Mouse (Mus musculus) effector memory CD4-positive, alpha-beta T cell, adult 5 months (primary cell): ENCODE results near the gene Kxd1. TPM values are rescaled to one million over a fixed set of nuclear protein-coding genes. Genes with fewer than 3 reads are reported as not detected.

Source experiments
- polyA plus RNA-seq: library from polyadenylated mRNA; unstranded; fragments of 100-300 nt; shearing (Covaris generic); gene quantifications from one replicate; pipeline ENCODE4 v1.2.1, GENCODE M21; 2017

Gene Kxd1
- polyA plus RNA-seq, result 64.6 TPM

GRCm38 (mm10) chr8:70527512-70528181, at the start of gene Kxd1, which contains the start of gene Fkbp8:
Kxd1 (minus strand) TSS chr8:70527956.
Fkbp8 (plus strand) TSS chr8:70527724.

GRCm38 (mm10) chr8:70539077-70539813, 11.5 kb upstream of the Kxd1 start, which contains the start of gene Ell:
Ell (plus strand) TSS chr8:70539457.

GRCm38 (mm10) chr8:70510228-70510915, 17.4 kb downstream of the Kxd1 start, which contains the start of gene Uba52:
Uba52 (minus strand) TSS chr8:70510801.

DNA sequence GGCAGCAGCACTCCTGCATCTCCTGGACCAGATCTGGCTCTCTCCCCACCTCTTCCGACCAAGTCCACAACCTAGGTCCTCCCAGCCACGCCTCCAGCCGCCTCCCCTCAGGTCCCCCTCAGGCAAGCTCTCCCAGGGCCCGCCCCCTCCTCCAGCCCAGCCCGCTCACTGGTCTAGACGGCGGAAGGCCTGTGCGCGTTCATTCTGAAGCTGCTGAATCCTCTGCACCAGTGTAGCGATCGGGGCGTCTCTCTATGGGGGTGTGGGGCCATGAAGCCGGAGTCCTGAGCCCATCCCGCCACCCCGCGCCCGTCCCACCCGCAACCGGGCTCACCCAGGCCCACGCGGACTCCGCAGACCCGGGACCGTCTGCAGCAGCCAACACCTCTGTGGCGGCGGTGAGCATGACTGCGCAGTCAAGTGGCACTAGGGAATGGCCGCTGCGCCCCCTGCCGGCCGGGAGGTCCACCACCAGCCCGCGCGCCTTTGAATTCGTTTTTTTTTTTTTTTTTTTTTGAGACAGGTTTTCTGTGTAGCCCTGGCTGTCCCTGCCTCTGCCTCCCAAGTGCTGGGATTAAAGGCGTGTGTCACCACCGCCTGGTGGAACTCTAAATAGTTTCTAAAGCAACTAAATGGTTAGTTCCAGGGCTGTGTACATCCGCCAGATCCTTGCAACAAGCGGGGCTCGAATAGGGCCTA, 21.3 kb downstream of the Kxd1 start, which contains the start of gene Rex1bd:
Rex1bd (minus strand) TSS at position 425 of the 699 bp plus-strand sequence.

GRCm38 (mm10) chr8:70492664-70493640, 34.8 kb downstream of the Kxd1 start, which contains the start of gene Crlf1:
Crlf1 (plus strand) TSS chr8:70493158.

DNA sequence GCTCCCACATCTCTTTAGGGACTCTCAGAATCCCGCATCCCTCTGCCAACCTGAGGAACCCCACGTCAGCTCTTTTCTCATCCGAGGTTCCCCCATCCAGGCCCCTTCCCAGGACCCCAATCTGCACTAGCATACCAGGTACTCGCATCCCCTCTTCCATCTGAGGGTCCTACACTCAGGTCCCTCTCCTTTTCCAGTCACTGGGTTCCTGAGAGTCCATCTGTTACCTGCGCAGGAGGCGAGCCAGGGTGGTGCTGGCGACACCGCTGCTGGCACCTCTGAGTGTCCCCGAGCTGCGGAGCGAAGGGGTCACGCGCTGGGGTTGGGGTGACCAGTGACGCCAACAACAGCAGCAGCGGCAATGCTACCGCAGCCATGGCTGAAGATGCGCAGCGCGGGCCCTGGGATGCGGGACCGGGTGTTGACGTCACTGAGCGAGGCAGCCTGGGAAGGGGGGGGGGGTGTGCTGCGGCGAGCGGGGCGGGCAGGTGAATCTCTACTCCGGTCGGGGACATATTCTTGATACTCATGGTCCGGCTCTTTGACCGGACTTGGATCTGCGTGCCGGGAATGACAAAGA, 40.7 kb downstream of the Kxd1 start, which contains the start of gene Tmem59l:
Tmem59l (minus strand) TSS at position 418 of the 580 bp plus-strand sequence.

DNA sequence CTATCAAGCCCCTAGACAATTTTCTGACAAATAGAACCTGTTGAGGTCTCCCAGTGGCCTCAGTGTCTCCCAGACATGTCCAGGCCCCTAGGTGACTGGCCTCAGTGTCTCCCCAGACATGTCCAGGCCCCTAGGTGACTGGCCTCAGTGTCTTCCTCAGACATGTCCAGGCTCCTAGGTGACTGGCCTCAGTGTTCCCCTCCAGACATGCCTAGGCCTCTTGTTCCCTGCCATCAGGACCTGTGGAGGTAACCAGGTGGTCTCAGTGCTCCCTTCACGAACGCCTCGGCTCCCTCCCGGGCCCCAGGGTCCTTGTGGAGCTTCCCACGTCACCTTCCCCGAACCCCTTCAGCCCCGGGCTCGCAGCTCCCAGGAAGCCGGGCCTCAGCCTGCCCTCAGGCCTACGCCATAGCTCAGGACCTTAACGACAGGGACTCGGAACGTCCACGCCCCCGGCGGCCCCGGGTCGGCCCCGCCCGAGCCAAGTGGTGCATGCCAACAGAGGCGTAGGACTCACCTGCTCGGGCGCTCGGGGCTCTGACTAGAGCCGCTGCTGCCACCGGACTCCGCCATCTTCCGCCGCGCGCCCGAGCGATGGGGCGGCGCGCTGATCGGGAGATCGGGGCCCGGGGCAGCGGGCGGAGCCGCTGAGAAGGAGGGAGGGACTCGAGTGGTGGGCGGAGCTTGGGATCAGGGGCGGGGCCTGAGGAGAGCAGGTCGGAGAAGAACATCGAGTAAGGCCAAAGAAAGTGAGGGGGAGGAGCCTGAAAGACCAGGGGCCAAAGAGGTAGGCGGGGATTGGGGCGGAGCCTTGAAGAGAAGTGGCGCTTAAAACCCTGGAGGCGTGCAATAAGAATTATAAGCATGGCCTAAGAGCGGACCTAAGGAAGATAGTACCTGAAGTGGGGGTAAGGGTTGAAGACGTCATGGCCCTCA, 51.2 kb downstream of the Kxd1 start, which contains the start of gene Klhl26:
Klhl26 (minus strand) TSS at position 636 of the 936 bp plus-strand sequence.

Other genes with a start within 250 kb of the Kxd1 start
- gene Homer3, start 245.1 kb downstream of the Kxd1 start, polyA plus RNA-seq, result 0.54 TPM
- gene Ddx49, start 225.5 kb downstream of the Kxd1 start, polyA plus RNA-seq, result 46.0 TPM
- 214 TPM for gene Cope, start 225.4 kb downstream of the Kxd1 start, polyA plus RNA-seq
- not detected for gene Cers1, start 212.2 kb downstream of the Kxd1 start, polyA plus RNA-seq
- 0.46 TPM for gene Gdf1, start 198.1 kb downstream of the Kxd1 start, polyA plus RNA-seq
- gene Upf1, start 174.7 kb downstream of the Kxd1 start, polyA plus RNA-seq, result 66.6 TPM
- gene Comp, start 154.4 kb downstream of the Kxd1 start, polyA plus RNA-seq, result 1.2 TPM
- gene Crtc1, start 88.4 kb downstream of the Kxd1 start, polyA plus RNA-seq, result 11.2 TPM
- 11.5 TPM for gene Klhl26, start 51.0 kb downstream of the Kxd1 start, polyA plus RNA-seq
- not detected for gene Tmem59l, start 40.6 kb downstream of the Kxd1 start, polyA plus RNA-seq
- not detected for gene Crlf1, start 34.8 kb downstream of the Kxd1 start, polyA plus RNA-seq
- 64.7 TPM for gene Rex1bd, start 21.2 kb downstream of the Kxd1 start, polyA plus RNA-seq
- 1,340 TPM for gene Uba52, start 17.2 kb downstream of the Kxd1 start, polyA plus RNA-seq
- gene Fkbp8, start 232 bp downstream of the Kxd1 start, polyA plus RNA-seq, result 349 TPM
- 37.6 TPM for gene Ell, start 11.5 kb upstream of the Kxd1 start, polyA plus RNA-seq
- 84.8 TPM for gene Isyna1, start 66.4 kb upstream of the Kxd1 start, polyA plus RNA-seq
- gene Ssbp4, start 80.9 kb upstream of the Kxd1 start, polyA plus RNA-seq, result 113 TPM
- 0.26 TPM for gene Lrrc25, start 88.2 kb upstream of the Kxd1 start, polyA plus RNA-seq
- gene Gdf15, start 104.5 kb upstream of the Kxd1 start, polyA plus RNA-seq, result not detected
- gene Pgpep1, start 132.4 kb upstream of the Kxd1 start, polyA plus RNA-seq, result 1.1 TPM
- gene Lsm4, start 145.3 kb upstream of the Kxd1 start, polyA plus RNA-seq, result 250 TPM
- gene Jund, start 171.0 kb upstream of the Kxd1 start, polyA plus RNA-seq, result 1,956 TPM
- 0.11 TPM for gene Iqcn, start 175.5 kb upstream of the Kxd1 start, polyA plus RNA-seq
- not detected for gene Gm3336, start 190.6 kb upstream of the Kxd1 start, polyA plus RNA-seq
- gene Pde4c, start 195.8 kb upstream of the Kxd1 start, polyA plus RNA-seq, result not detected
- 2.3 TPM for gene Rab3a, start 226.7 kb upstream of the Kxd1 start, polyA plus RNA-seq
- 35.0 TPM for gene Mpv17l2, start 233.0 kb upstream of the Kxd1 start, polyA plus RNA-seq
- gene Pik3r2, start 248.8 kb upstream of the Kxd1 start, polyA plus RNA-seq, result 19.7 TPM